Mouse (Mus musculus) heart, adult 18-20 months (tissue): ENCODE results near the gene Gsdma. TPM values are rescaled to one million over a fixed set of nuclear protein-coding genes. Genes with fewer than 3 reads are reported as not detected.
A peak's percentile ranks its signal among the peaks of the same experiment; 100 is the strongest.
"Not testable (repeated sequence)": the region's sequence is repeated elsewhere in the genome, so short reads cannot be mapped to it uniquely, and the experiment has no call there.

Experiments
- DNase-seq, 2 experiments: peaks; one replicate each; pipeline ENCODE4 v3.0.0; 2021 to 2022; ENCODE audit warnings: mixed read lengths in 1 of 2
- long read RNA-seq, 2 experiments: library from polyadenylated mRNA; stranded (forward); transcript quantifications; one replicate each; pipeline ENCODE4 v2.0.0; 2021
- total RNA-seq, 2 experiments: library from RNA; stranded (reverse); gene quantifications; 2 replicates each; pipeline ENCODE4 v1.2.3; 2021

The Gsdma gene
- total RNA-seq: under 1 TPM; 0.10 TPM
- long read RNA-seq, experiment 1: 0 reads
- long read RNA-seq, experiment 2: 0 reads

- DNase-seq: no peak
These were observed at the start of gene Gsdma for GRCm38 (mm10) chr11:98664091-98664490. Gene Gsdma, plus strand, starts transcription at chr11:98664351.

- DNase-seq: no peak
These were observed 43.4 kb upstream of the Gsdma start for GRCm38 (mm10) chr11:98620791-98621190.

- not testable (repeated sequence) for DNase-seq
These were observed 40.2 kb upstream of the Gsdma start for GRCm38 (mm10) chr11:98623981-98624380.

GRCm38 (mm10) chr11:98624381-98624780, 39.8 kb upstream of the Gsdma start:
- not testable (repeated sequence) for DNase-seq

- DNase-seq: no peak
These were observed 38.3 kb upstream of the Gsdma start, which contains the start of the genes Gm12355 and Gsdma3 for GRCm38 (mm10) chr11:98625611-98626410. Gene Gm12355, minus strand, starts transcription at chr11:98625661. Gene Gsdma3, plus strand, starts transcription at chr11:98626360.

GRCm38 (mm10) chr11:98628706-98629105, 35.4 kb upstream of the Gsdma start:
- no peak for DNase-seq

GRCm38 (mm10) chr11:98630646-98631045, 33.5 kb upstream of the Gsdma start:
- DNase-seq: no peak

GRCm38 (mm10) chr11:98635312-98635970, 28.7 kb upstream of the Gsdma start:
- not testable (repeated sequence) for DNase-seq

- no peak for DNase-seq
These were observed 26.6 kb upstream of the Gsdma start for GRCm38 (mm10) chr11:98637501-98637900.

- DNase-seq: no peak
These were observed 24.1 kb upstream of the Gsdma start for GRCm38 (mm10) chr11:98640091-98640490.

- DNase-seq: no peak
These were observed 19.4 kb upstream of the Gsdma start for GRCm38 (mm10) chr11:98644757-98645156.

GRCm38 (mm10) chr11:98645946-98646345, 18.2 kb upstream of the Gsdma start:
- no peak for DNase-seq

GRCm38 (mm10) chr11:98646459-98646858, 17.7 kb upstream of the Gsdma start, which contains the start of gene Gsdma2:
Gene Gsdma2, plus strand, starts transcription at chr11:98646759.
- DNase-seq: no peak

- peak; percentile 31 to 51 for DNase-seq
These were observed 9.1 kb upstream of the Gsdma start for GRCm38 (mm10) chr11:98655076-98655475.

GRCm38 (mm10) chr11:98660517-98660916, 3.6 kb upstream of the Gsdma start:
- DNase-seq: peak; percentile 53 to 63

GRCm38 (mm10) chr11:98668984-98669383, 4.8 kb downstream of the Gsdma start:
- no peak for DNase-seq

- DNase-seq: no peak
These were observed 7.2 kb downstream of the Gsdma start for GRCm38 (mm10) chr11:98671284-98671815.

- DNase-seq: no peak
These were observed 7.7 kb downstream of the Gsdma start for GRCm38 (mm10) chr11:98671857-98672256.

- no peak for DNase-seq
These were observed 8.3 kb downstream of the Gsdma start for GRCm38 (mm10) chr11:98672482-98672881.

GRCm38 (mm10) chr11:98673136-98673535, 9.0 kb downstream of the Gsdma start:
- peak; percentile 60 to 68 for DNase-seq

GRCm38 (mm10) chr11:98675829-98676363, 11.7 kb downstream of the Gsdma start:
- no peak for DNase-seq

- no peak for DNase-seq
These were observed 15.9 kb downstream of the Gsdma start for GRCm38 (mm10) chr11:98680023-98680422.

- not testable (repeated sequence) for DNase-seq
These were observed 16.4 kb downstream of the Gsdma start for GRCm38 (mm10) chr11:98680595-98680994.
